Mouse (Mus musculus) CD4-positive, CD25-positive, alpha-beta regulatory T cell, adult 4 months (primary cell): ENCODE measurements around the gene Rom1. TPM values are rescaled to one million over a fixed set of nuclear protein-coding genes. Genes with fewer than 3 reads are reported as not detected.
"Not testable (repeated sequence)": the region's sequence is repeated elsewhere in the genome, so short reads cannot be mapped to it uniquely, and the experiment has no call there.

ENCODE experiments used
- ATAC-seq: one replicate; pipeline ENCODE4 v1.8.0; 2017
- polyA plus RNA-seq, 2 experiments: library from polyadenylated mRNA; unstranded; fragments of 100-300 nt; shearing (Covaris generic); gene quantifications; one replicate each; pipeline ENCODE4 v1.2.1; 2017

Rom1 gene
- polyA plus RNA-seq, 2 experiments from 2014 or later, result 5.1 to 9.2 TPM

- ATAC-seq, result peak; percentile 93
Measured at GRCm38 (mm10) chr19:8941515-8942217, 12.5 kb upstream of the Rom1 start, which contains the start of gene Mta2. Gene Mta2 (plus strand): TSS chr19:8941875.

- no peak for ATAC-seq
Measured at GRCm38 (mm10) chr19:8941136-8941514, 12.0 kb upstream of the Rom1 start.

GRCm38 (mm10) chr19:8940526-8941133, 11.5 kb upstream of the Rom1 start:
- no peak for ATAC-seq

GRCm38 (mm10) chr19:8936736-8937135, 7.6 kb upstream of the Rom1 start:
- no peak for ATAC-seq

GRCm38 (mm10) chr19:8930771-8931170, 1.6 kb upstream of the Rom1 start:
- ATAC-seq, result no peak

GRCm38 (mm10) chr19:8930117-8930516, 961 bp upstream of the Rom1 start:
- no peak for ATAC-seq

GRCm38 (mm10) chr19:8928689-8929223, 400 bp downstream of the Rom1 start:
- no peak for ATAC-seq

GRCm38 (mm10) chr19:8927891-8928525, 1.1 kb downstream of the Rom1 start:
- ATAC-seq, result no peak

GRCm38 (mm10) chr19:8926766-8927165, 2.4 kb downstream of the Rom1 start:
- ATAC-seq, result peak; percentile 35

GRCm38 (mm10) chr19:8921741-8922140, 7.4 kb downstream of the Rom1 start:
- no peak for ATAC-seq

GRCm38 (mm10) chr19:8920836-8921291, 8.3 kb downstream of the Rom1 start:
- peak; percentile 35 for ATAC-seq

GRCm38 (mm10) chr19:8920073-8920736, 9.0 kb downstream of the Rom1 start, which contains the start of gene B3gat3:
Gene B3gat3 (plus strand): TSS chr19:8920374.
- peak; percentile 61 for ATAC-seq

- no peak for ATAC-seq
Measured at GRCm38 (mm10) chr19:8919684-8920072, 9.5 kb downstream of the Rom1 start.

GRCm38 (mm10) chr19:8919000-8919399, 10.2 kb downstream of the Rom1 start:
- peak; percentile 38 for ATAC-seq

GRCm38 (mm10) chr19:8914212-8914611, 14.9 kb downstream of the Rom1 start:
- no peak for ATAC-seq

GRCm38 (mm10) chr19:8911810-8912209, 17.3 kb downstream of the Rom1 start:
- ATAC-seq, result no peak

- ATAC-seq, result no peak
Measured at GRCm38 (mm10) chr19:8908531-8908930, 20.6 kb downstream of the Rom1 start.

- no peak for ATAC-seq
Measured at GRCm38 (mm10) chr19:8903412-8903811, 25.7 kb downstream of the Rom1 start.

- ATAC-seq, result no peak
Measured at GRCm38 (mm10) chr19:8899079-8899478, 30.1 kb downstream of the Rom1 start.

- ATAC-seq, result peak; percentile 19
Measured at GRCm38 (mm10) chr19:8898576-8898975, 30.6 kb downstream of the Rom1 start.

GRCm38 (mm10) chr19:8897865-8898495, 31.2 kb downstream of the Rom1 start, which contains the start of gene Ganab:
Gene Ganab (plus strand): TSS chr19:8898071.
- peak; percentile 98 for ATAC-seq

- not testable (repeated sequence) for ATAC-seq
Measured at GRCm38 (mm10) chr19:8897211-8897864, 31.8 kb downstream of the Rom1 start.
